10 mouse cellular contexts compared by ENCODE assay signal in genomic region chr1:121389574-121389973, GRCm38 (mm10). TPM values are rescaled to one million over a fixed set of nuclear protein-coding genes. Genes with fewer than 3 reads are reported as not detected.
DNase-seq lines count a peak whose midpoint lies in the region; ATAC-seq and TF ChIP-seq lines count a peak whose summit lies in the region.
"Had no signal": no experiment of that assay in that cellular context is flagged by ENCODE, and none has a peak within 500 bp of the region (broad histone marks: within the 10 kb centered on the region; RNA-seq: fewer than 3 reads in every experiment).

No protein-coding gene starts in this region.

- no peaks in the 10 kb centered on the region for H3K27me3 ChIP-seq in forebrain, embryonic 11.5 days (ENCODE audit: control insufficient read depth, insufficient read depth, low read length)
- H3K27me3 ChIP-seq in forebrain, embryonic 12.5 days, result no peaks in the 10 kb centered on the region
- H3K27me3 ChIP-seq in neural tube, embryonic 14.5 days (ENCODE audit: control insufficient read depth, insufficient read depth, low read length), result no peaks in the 10 kb centered on the region
- H3K27me3 ChIP-seq: limb, embryonic 12.5 days had no signal

- H3K27ac ChIP-seq in forebrain, embryonic 11.5 days (ENCODE audit: low read depth, low read length), result no peak overlapping the region
- no peak overlapping the region for H3K27ac ChIP-seq in forebrain, embryonic 12.5 days
- peak overlapping the region; percentile 48 for H3K27ac ChIP-seq in neural tube, embryonic 14.5 days (ENCODE audit: low read depth, low read length)
- H3K27ac ChIP-seq: limb, embryonic 12.5 days had no signal

- ATAC-seq in forebrain, embryonic 11.5 days (replicated peaks; ENCODE audit: low FRiP score), result no peak
- no peak for ATAC-seq in forebrain, embryonic 12.5 days (ENCODE audit: low FRiP score)
- ATAC-seq in neural tube, embryonic 14.5 days (ENCODE audit: low read depth), result peak; percentile 5; the same call in 1 of the 2 replicates

- no peaks in the 10 kb centered on the region for H3K4me1 ChIP-seq in forebrain, embryonic 11.5 days (replicated peaks; ENCODE audit: control insufficient read depth, insufficient read depth, low read length)
- peaks cover 9% of the 10 kb centered on the region for H3K4me1 ChIP-seq in forebrain, embryonic 12.5 days
- no peaks in the 10 kb centered on the region for H3K4me1 ChIP-seq in lung, adult 2 months (ENCODE audit: control insufficient read depth, insufficient read depth, low read length)
- H3K4me1 ChIP-seq in neural tube, embryonic 14.5 days (ENCODE audit: control insufficient read depth, insufficient read depth, low read length), result peaks cover 8% of the 10 kb centered on the region

- 88% methylated on average over 12 of the region's 12 CpGs for WGBS in forebrain, embryonic 11.5 days
- 84% methylated on average over 12 of the region's 12 CpGs for WGBS in forebrain, embryonic 12.5 days
- 86% methylated on average over 12 of the region's 12 CpGs for WGBS in lung, adult 2 months
- 80% methylated on average over 12 of the region's 12 CpGs for WGBS in neural tube, embryonic 14.5 days

- no peaks in the 10 kb centered on the region for H3K9me3 ChIP-seq in forebrain, embryonic 11.5 days (ENCODE audit: control insufficient read depth, low read length)
- H3K9me3 ChIP-seq in forebrain, embryonic 12.5 days, result no peaks in the 10 kb centered on the region
- no peaks in the 10 kb centered on the region for H3K9me3 ChIP-seq in neural tube, embryonic 14.5 days (ENCODE audit: control insufficient read depth, low read length)
- H3K9me3 ChIP-seq: limb, embryonic 12.5 days had no signal

- H3K4me3 ChIP-seq in forebrain, embryonic 11.5 days (ENCODE audit: low read depth, low read length), result no peak overlapping the region
- no peak overlapping the region for H3K4me3 ChIP-seq in forebrain, embryonic 12.5 days (replicated peaks)
- H3K4me3 ChIP-seq in lung, adult 2 months (replicated peaks; ENCODE audit: extremely low read depth, low read depth, low read length), result no peak overlapping the region
- H3K4me3 ChIP-seq in neural tube, embryonic 14.5 days (ENCODE audit: low read depth, low read length), result no peak overlapping the region
- H3K4me3 ChIP-seq: limb, embryonic 12.5 days had no signal

- peak; percentile 51 for DNase-seq in forebrain, embryonic 11.5 days (ENCODE audit: low spot score)
- no peak for DNase-seq in lung, adult 2 months
- no peak for DNase-seq in lung, postnatal 4 days
- DNase-seq in R1 (ENCODE audit: low read depth, low spot score), result peak; percentile 70
- DNase-seq in gastrocnemius, postnatal 4 days (ENCODE audit: low spot score in 2 of 2), result no peak
- DNase-seq in embryo, embryonic 10 days (ENCODE audit: low spot score), result no peak
- DNase-seq: gastrocnemius, postnatal 14 days had no signal

- H3K9ac ChIP-seq in forebrain, embryonic 11.5 days (ENCODE audit: low read length), result no peak overlapping the region
- H3K9ac ChIP-seq in forebrain, embryonic 12.5 days, result no peak overlapping the region
- H3K9ac ChIP-seq in neural tube, embryonic 14.5 days (replicated peaks; ENCODE audit: low read depth, low read length), result no peak overlapping the region
- H3K9ac ChIP-seq: limb, embryonic 12.5 days had no signal

- TF ChIP-seq CTCF in lung, adult 2 months (IDR thresholded peaks at IDR 0.05; ENCODE audit: insufficient read depth, low read length), result 0 out of 2 replicates have a peak, but pooled peaks have one; percentile 18

- no peak overlapping the region for H3K4me2 ChIP-seq in forebrain, embryonic 11.5 days (ENCODE audit: low read depth, low read length, severe bottlenecking)
- no peak overlapping the region for H3K4me2 ChIP-seq in forebrain, embryonic 12.5 days
- no peak overlapping the region for H3K4me2 ChIP-seq in neural tube, embryonic 14.5 days (ENCODE audit: low read depth, low read length)
- H3K4me2 ChIP-seq: limb, embryonic 12.5 days had no signal

- H3K36me3 ChIP-seq in forebrain, embryonic 11.5 days (ENCODE audit: control insufficient read depth, insufficient read depth, low read length), result no peaks in the 10 kb centered on the region
- no peaks in the 10 kb centered on the region for H3K36me3 ChIP-seq in forebrain, embryonic 12.5 days (replicated peaks)
- no peaks in the 10 kb centered on the region for H3K36me3 ChIP-seq in neural tube, embryonic 14.5 days (ENCODE audit: control insufficient read depth, insufficient read depth, low read length)
- H3K36me3 ChIP-seq: limb, embryonic 12.5 days had no signal

- no peak for TF ChIP-seq POLR2A in lung, adult 2 months (IDR thresholded peaks at IDR 0.05; ENCODE audit: borderline replicate concordance, extremely low read depth, low read depth, low read length)

RNA-seq across cellular contexts. Expression of gene Ccdc93, which starts 41.3 kb away (rescaled TPM):
- 10.5 and 10.7 TPM in 2 replicates for polyA plus RNA-seq in forebrain, embryonic 11.5 days (2014; fragmentation: Nextera tagmentation; extraction: Ambion mirVana)
- polyA plus RNA-seq in forebrain, embryonic 12.5 days (2016; fragmentation: Nextera tagmentation; extraction: Ambion mirVana), result 11.0 and 11.4 TPM in 2 replicates
- 5.8 and 8.1 TPM in 2 replicates for polyA plus RNA-seq in lung, adult 2 months (2012; rRNA removed)
- 12.7 and 13.6 TPM in 2 replicates for polyA plus RNA-seq in neural tube, embryonic 14.5 days (2014; fragmentation: Nextera tagmentation; extraction: Ambion mirVana)
- 10 to 100 TPM; 16.7 to 19.2 TPM for total RNA-seq in gastrocnemius, postnatal 4 days (2021)

RNA-seq across cellular contexts. Expression of gene Insig2, which starts 57.2 kb away (rescaled TPM):
- polyA plus RNA-seq in forebrain, embryonic 11.5 days (2014; fragmentation: Nextera tagmentation; extraction: Ambion mirVana), result 12.9 and 16.7 TPM in 2 replicates
- 26.1 and 28.6 TPM in 2 replicates for polyA plus RNA-seq in forebrain, embryonic 12.5 days (2016; fragmentation: Nextera tagmentation; extraction: Ambion mirVana)
- polyA plus RNA-seq in lung, adult 2 months (2012; rRNA removed), result 18.7 and 24.1 TPM in 2 replicates
- polyA plus RNA-seq in neural tube, embryonic 14.5 days (2014; fragmentation: Nextera tagmentation; extraction: Ambion mirVana), result 26.4 and 28.2 TPM in 2 replicates
- total RNA-seq in gastrocnemius, postnatal 4 days (2021), result 10 to 100 TPM; 33.9 to 37.3 TPM

Comparison
In these comparisons a context has a peak if more than half of its experiments do, and no peak if none do; other contexts are left out.
1. DNase-seq: peak in forebrain, embryonic 11.5 days (single experiment) and R1 (single experiment); none in lung, adult 2 months (single experiment), lung, postnatal 4 days (0 of 2), gastrocnemius, postnatal 4 days (0 of 2) and embryo, embryonic 10 days (single experiment).